Mouse (Mus musculus) adrenal gland, adult 18-20 months (tissue): ENCODE measurements around the gene Myzap. TPM values are rescaled to one million over a fixed set of nuclear protein-coding genes. Genes with fewer than 3 reads are reported as not detected.

ENCODE experiments used
- DNase-seq, 2 experiments: peaks; one replicate each; pipeline ENCODE4 v3.0.0; 2021 to 2022; ENCODE audit warnings: low spot score in 2 of 2
- total RNA-seq, 2 experiments: library from RNA; stranded (reverse); gene quantifications; 1 replicate in 1 of 2; 2 replicates in 1 of 2; pipeline ENCODE4 v1.2.3; 2021

The Myzap gene
- total RNA-seq, 2 experiments from 2014 or later: 11.2 to 12.7 TPM

- no peak for DNase-seq
Observed at GRCm38 (mm10) chr9:71606296-71607057, 14.3 kb upstream of the Myzap start.

- no peak for DNase-seq
Observed at GRCm38 (mm10) chr9:71604914-71605635, 12.9 kb upstream of the Myzap start.

GRCm38 (mm10) chr9:71599861-71600260, 7.7 kb upstream of the Myzap start:
- no peak for DNase-seq

DNA sequence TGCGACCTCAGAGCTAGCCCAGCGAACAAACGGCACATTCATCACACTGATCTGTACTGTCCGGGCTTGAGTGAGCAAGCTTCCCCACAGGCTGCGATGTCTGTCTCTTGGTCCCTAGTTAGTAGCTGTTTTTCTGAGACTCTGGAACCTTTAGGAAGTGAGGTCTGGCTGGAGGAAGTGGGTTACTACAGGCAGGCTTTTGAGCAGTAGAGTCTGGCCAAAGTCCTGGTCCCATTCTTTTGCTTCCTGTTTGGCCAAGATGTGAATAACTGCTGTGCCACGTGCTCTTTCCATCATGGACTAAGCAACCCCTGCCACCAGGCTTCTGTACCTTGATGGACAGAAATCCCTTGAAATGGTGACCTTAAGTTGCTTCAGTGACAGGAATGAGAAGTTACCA, 4.7 kb upstream of the Myzap start:
- DNase-seq: no peak

DNA sequence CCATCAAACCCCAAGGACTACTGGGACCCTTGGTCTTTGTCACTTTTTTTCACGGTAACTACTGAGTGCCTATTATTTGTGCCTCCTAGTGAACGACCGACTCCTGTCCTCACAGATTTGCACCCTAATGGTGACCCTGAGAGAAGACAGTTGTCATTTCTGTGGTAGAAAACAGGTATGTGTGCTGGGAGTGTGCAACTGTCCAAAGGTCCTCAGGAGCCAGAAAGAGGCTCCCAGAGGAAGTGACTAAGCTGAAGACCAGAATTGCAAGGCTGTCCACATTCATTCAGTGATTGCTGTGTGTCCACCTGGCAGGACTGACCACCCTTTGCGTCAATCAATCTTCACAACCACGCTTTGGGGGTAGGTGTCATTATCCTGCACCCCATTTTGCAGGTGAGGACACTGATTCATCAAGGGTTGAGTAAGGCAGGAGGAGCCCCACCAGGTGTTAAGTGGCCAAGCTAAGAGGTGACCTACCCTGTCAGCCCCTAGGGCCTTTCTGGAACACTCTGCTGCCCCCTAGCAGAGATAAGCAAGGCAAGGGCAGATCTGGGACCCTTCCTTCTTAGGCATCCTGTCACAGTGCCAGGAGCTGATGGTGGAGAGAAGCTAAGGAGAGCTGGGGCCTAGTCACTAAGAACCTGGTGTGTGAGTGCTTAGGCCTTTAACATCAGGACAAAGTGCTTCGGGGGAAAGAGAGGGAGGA, 571 bp upstream of the Myzap start:
- DNase-seq: no peak

DNA sequence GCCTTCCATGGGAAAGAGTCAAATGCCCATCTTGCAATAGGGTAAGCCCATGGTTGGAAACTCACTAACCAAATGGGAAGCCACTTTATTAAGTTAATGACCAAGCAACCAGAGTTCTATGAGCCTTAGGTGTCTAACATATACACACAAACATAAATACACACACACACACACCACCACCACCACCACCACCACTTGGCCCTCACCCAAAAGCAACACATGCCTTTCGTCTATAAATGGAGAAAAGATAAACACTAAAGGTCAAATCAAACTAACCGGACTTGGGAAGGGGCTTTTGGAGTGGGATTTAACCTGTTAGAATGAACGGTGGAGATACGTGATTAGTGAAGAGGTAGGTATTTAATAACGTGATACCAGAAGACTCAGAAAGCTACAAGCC, 1.1 kb downstream of the Myzap start:
- DNase-seq: no peak

- no peak for DNase-seq
Observed at GRCm38 (mm10) chr9:71589771-71590170, 2.4 kb downstream of the Myzap start.

DNA sequence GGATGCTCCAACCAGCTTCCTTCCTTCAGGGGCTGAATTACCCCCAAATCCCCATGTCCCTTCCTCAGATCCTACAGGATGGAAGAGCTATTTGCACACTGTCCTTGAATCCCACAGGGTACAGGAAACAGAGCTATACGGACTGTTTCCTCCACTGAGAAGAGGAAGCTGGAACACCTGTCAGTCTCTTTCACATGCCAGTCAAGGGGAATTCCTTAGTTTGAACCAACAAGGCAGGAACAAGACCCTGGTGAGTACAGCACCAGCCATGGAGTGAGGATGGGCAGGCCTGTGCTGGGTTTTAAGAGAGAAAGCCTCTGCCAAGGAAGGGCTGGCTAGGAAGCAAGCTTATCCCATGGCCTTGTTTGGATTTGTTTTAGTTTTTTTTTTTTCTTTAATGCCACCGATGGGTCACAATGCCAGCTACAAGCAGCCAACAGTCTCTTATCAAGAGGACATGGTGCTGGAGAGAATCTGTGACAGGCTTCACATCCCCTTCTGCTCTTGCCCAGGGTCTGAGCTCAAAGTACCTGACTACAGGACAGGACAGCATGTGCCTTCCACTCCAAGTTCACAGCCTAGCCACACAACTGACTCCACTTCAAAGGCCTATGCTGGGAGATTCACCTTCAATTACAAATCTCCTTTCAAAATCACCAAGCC, 3.1 kb downstream of the Myzap start:
- no peak for DNase-seq

GRCm38 (mm10) chr9:71586408-71586807, 5.8 kb downstream of the Myzap start:
- DNase-seq: no peak

GRCm38 (mm10) chr9:71582771-71583170, 9.4 kb downstream of the Myzap start:
- DNase-seq: no peak

GRCm38 (mm10) chr9:71578896-71579564, 13.1 kb downstream of the Myzap start:
- no peak for DNase-seq

GRCm38 (mm10) chr9:71574440-71574839, 17.7 kb downstream of the Myzap start:
- no peak for DNase-seq

GRCm38 (mm10) chr9:71573771-71574340, 18.3 kb downstream of the Myzap start:
- no peak for DNase-seq

- DNase-seq: no peak
Observed at GRCm38 (mm10) chr9:71571150-71571633, 21.0 kb downstream of the Myzap start.

DNA sequence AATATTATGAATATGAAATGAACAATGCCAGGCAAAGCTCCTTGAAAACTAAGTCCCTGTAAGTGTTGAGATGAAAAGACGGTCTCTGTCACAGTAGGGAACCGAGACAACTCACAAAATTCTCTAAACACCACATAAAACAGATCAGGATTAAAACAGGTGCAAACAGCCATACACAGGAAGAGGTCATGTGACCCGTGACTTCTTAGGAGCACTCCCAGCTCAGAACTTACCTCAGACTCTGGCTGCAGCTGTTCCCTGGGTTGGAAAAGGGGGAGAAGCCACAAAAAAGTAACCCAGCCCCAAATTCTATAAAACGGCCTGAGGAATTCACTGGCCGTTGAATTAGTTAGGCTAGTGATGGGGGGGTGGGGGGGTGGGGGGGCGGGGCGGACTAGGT, 22.0 kb downstream of the Myzap start:
- no peak for DNase-seq

DNA sequence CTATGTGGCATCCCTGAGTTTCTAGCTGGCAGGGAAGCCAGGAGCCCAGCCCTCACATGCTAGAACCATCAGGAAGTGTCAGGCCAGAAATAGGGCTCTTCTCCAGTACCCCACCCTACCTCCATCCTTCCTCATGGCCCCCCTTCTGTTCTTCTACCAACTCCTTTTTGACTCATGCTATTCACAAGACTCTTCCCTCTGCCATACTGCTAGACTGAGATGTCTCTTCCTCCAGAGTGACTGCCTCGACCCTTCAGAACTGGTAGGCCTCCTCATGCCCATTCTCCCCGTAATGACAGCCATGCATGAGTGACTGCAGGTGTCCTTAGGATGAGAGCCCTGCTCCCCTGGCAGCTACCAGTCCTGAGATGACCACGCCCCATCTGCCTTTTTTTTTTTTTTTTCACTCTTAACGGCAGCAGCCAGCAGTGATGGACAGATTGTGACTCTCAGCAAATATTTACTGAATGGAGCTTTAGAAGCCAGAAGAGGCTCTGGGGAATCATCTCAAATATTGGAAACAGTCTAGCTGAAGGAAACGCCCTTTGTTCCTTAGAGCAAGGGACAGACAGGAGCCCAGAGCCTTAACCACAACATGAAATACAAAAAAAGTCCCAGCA, 23.7 kb downstream of the Myzap start:
- no peak for DNase-seq

- no peak for DNase-seq
Observed at GRCm38 (mm10) chr9:71567391-71567790, 24.8 kb downstream of the Myzap start.

- DNase-seq: no peak
Observed at GRCm38 (mm10) chr9:71566763-71567162, 25.4 kb downstream of the Myzap start.

GRCm38 (mm10) chr9:71557737-71558136, 34.4 kb downstream of the Myzap start:
- DNase-seq: peak in 1 of 2 experiments; percentile 34

DNA sequence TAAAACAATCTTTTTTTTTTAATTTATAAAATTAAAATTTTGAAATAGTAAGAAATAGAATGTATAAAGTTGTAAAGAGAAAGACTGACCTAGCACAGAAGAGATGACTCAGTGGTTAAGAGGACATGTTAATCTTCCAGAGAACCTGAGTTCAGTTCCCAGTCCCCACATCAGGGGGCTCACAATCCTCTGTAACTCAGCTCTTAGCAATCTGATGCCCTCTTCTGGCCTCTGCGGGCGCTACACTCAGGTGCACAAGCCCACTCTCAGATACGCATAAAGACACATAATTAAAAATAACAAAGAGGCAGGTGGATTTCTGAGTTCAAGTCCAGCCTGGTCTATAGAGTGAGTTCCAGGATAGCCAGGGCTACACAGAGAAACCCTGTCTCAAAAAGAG, 38.2 kb downstream of the Myzap start:
- DNase-seq: no peak
